Mouse (Mus musculus) limb, embryonic 13.5 days (tissue): ENCODE results near the gene Gstp1. TPM values are rescaled to one million over a fixed set of nuclear protein-coding genes. Genes with fewer than 3 reads are reported as not detected.
"Not testable (repeated sequence)": the region's sequence is repeated elsewhere in the genome, so short reads cannot be mapped to it uniquely, and the experiment has no call there.

Source experiments
- ATAC-seq: fragments of 200-750 bp; cut with Nextera tagmentation; 2 replicates; pipeline ENCODE4 v1.8.0; 2017; ENCODE audit warnings: low read depth, moderate number of reproducible peaks, moderate TSS enrichment; ENCODE audit not compliant: low FRiP score
- H3K27ac ChIP-seq: fragments of 300-500 bp; sonication (generic); 2 replicates; pipeline ENCODE4 v1.5.1; 2015; ENCODE audit warnings: inconsistent platforms, mild to moderate bottlenecking, moderate library complexity
- H3K27me3 ChIP-seq: fragments of 300-500 bp; sonication (generic); 2 replicates; pipeline ENCODE4 v1.6.1; 2015; ENCODE audit warnings: mild to moderate bottlenecking, inconsistent platforms
- H3K36me3 ChIP-seq: fragments of 300-500 bp; sonication (generic); 2 replicates; pipeline ENCODE4 v1.6.1; 2015; ENCODE audit warnings: inconsistent platforms, mild to moderate bottlenecking, moderate library complexity
- H3K4me1 ChIP-seq: fragments of 300-500 bp; sonication (generic); 2 replicates; pipeline ENCODE4 v1.6.1; 2015; ENCODE audit warnings: inconsistent platforms
- H3K4me2 ChIP-seq: fragments of 300-500 bp; sonication (generic); replicated peaks from 2 replicates; pipeline ENCODE4 v1.6.1; 2015; ENCODE audit warnings: inconsistent platforms, mild to moderate bottlenecking, moderate library complexity
- H3K4me3 ChIP-seq: fragments of 300-500 bp; sonication (generic); 2 replicates; pipeline ENCODE4 v1.5.1; 2015; ENCODE audit warnings: moderate library complexity, mild to moderate bottlenecking, inconsistent platforms
- H3K9ac ChIP-seq: fragments of 300-500 bp; sonication (generic); 2 replicates; pipeline ENCODE4 v1.6.1; 2015; ENCODE audit warnings: mild to moderate bottlenecking, inconsistent platforms
- H3K9me3 ChIP-seq: fragments of 300-500 bp; sonication (generic); 2 replicates; pipeline ENCODE4 v1.6.1; 2016; ENCODE audit warnings: inconsistent platforms
- whole genome bisulfite sequencing: fragments of 180-500 bp; shearing (Covaris S2); methylation state at CpG from one replicate; pipeline ENCODE4 v1.1.7; 2015; 5-methylcytosine and 5-hydroxymethylcytosine counted together
- polyA plus RNA-seq: library from polyadenylated mRNA; unstranded; fragments of >200 nt; fragmentation: Nextera tagmentation; extraction: Ambion mirVana; gene quantifications from 2 replicates; pipeline ENCODE4 v1.2.1, GENCODE M21; 2015

Gstp1 gene
- polyA plus RNA-seq, 1 experiment from 2014 or later = 573 TPM

GRCm38 (mm10) chr19:4058581-4058980 is 20.8 kb upstream of the Gstp1 start:
- Histone ChIP-seq H3K27me3 (no peaks in the 10 kb centered on the region), H3K4me1 (0 out of 2 replicates have a peak, but pooled peaks cover 3% of the 10 kb centered on the region), H3K9me3 (no peaks in the 10 kb centered on the region), H3K36me3 (no peaks in the 10 kb centered on the region), H3K4me2 (no peak overlapping the region), H3K27ac (no peak overlapping the region), H3K4me3 (no peak overlapping the region), H3K9ac (no peak overlapping the region)
- ATAC-seq = no peak
- 94% methylated on average over 5 of the region's 5 CpGs for WGBS

- Histone ChIP-seq H3K27me3 (no peaks in the 10 kb centered on the region), H3K36me3 (no peaks in the 10 kb centered on the region), H3K4me1 (0 out of 2 replicates have a peak, but pooled peaks cover 3% of the 10 kb centered on the region), H3K9ac (no peak overlapping the region), H3K4me2 (no peak overlapping the region), H3K4me3 (no peak overlapping the region), H3K27ac (no peak overlapping the region), H3K9me3 (no peaks in the 10 kb centered on the region)
- WGBS = 93% methylated on average over 7 of the region's 7 CpGs
- ATAC-seq = no peak
These were observed 20.2 kb upstream of the Gstp1 start for GRCm38 (mm10) chr19:4057962-4058361.

- H3K9ac ChIP-seq = no peak overlapping the region
- H3K27me3 ChIP-seq = no peaks in the 10 kb centered on the region
- no peak overlapping the region for H3K27ac ChIP-seq
- no peak for ATAC-seq
- no peak overlapping the region for H3K4me2 ChIP-seq
- H3K4me1 ChIP-seq = 0 out of 2 replicates have a peak, but pooled peaks cover 3% of the 10 kb centered on the region
- no peak overlapping the region for H3K4me3 ChIP-seq
- no peaks in the 10 kb centered on the region for H3K36me3 ChIP-seq
- H3K9me3 ChIP-seq = no peaks in the 10 kb centered on the region
- WGBS = 84% methylated on average over 13 of the region's 13 CpGs
These were observed 19.6 kb upstream of the Gstp1 start for GRCm38 (mm10) chr19:4057389-4057788.

- ATAC-seq = no peak
These were observed 18.9 kb upstream of the Gstp1 start for GRCm38 (mm10) chr19:4056727-4057126.

GRCm38 (mm10) chr19:4055947-4056693 is 18.3 kb upstream of the Gstp1 start:
- Histone ChIP-seq H3K4me3 (no peak overlapping the region), H3K4me1 (0 out of 2 replicates have a peak, but pooled peaks cover 3% of the 10 kb centered on the region), H3K36me3 (no peaks in the 10 kb centered on the region), H3K9me3 (no peaks in the 10 kb centered on the region), H3K4me2 (no peak overlapping the region), H3K27ac (no peak overlapping the region), H3K9ac (0 out of 2 replicates have a peak overlapping the region, but pooled peaks have one; percentile 1), H3K27me3 (no peaks in the 10 kb centered on the region)
- 49% methylated on average over 15 of the region's 15 CpGs for WGBS
- no peak for ATAC-seq

More at GRCm38 (mm10) chr19:4056727-4057126, 18.9 kb upstream of the Gstp1 start:
- Histone ChIP-seq H3K4me2 (no peak overlapping the region), H3K4me3 (no peak overlapping the region), H3K27ac (no peak overlapping the region), H3K9me3 (no peaks in the 10 kb centered on the region), H3K36me3 (no peaks in the 10 kb centered on the region), H3K27me3 (no peaks in the 10 kb centered on the region), H3K9ac (peak overlapping the region; percentile 1; the same call in 1 of the 2 replicates), H3K4me1 (0 out of 2 replicates have a peak, but pooled peaks cover 3% of the 10 kb centered on the region)
- 47% methylated on average over 4 of the region's 4 CpGs for WGBS

GRCm38 (mm10) chr19:4055216-4055946 is 17.6 kb upstream of the Gstp1 start:
- Histone ChIP-seq H3K4me3 (no peak overlapping the region), H3K36me3 (no peaks in the 10 kb centered on the region), H3K4me1 (0 out of 2 replicates have a peak, but pooled peaks cover 3% of the 10 kb centered on the region), H3K9me3 (no peaks in the 10 kb centered on the region), H3K9ac (no peak overlapping the region), H3K4me2 (no peak overlapping the region), H3K27me3 (no peaks in the 10 kb centered on the region), H3K27ac (no peak overlapping the region)
- 71% methylated on average over 8 of the region's 8 CpGs for WGBS
- ATAC-seq = no peak

- no peak for ATAC-seq
- Histone ChIP-seq H3K36me3 (no peaks in the 10 kb centered on the region), H3K9me3 (no peaks in the 10 kb centered on the region), H3K9ac (no peak overlapping the region), H3K4me2 (no peak overlapping the region), H3K27ac (no peak overlapping the region), H3K4me3 (no peak overlapping the region), H3K4me1 (0 out of 2 replicates have a peak, but pooled peaks cover 3% of the 10 kb centered on the region), H3K27me3 (no peaks in the 10 kb centered on the region)
- 87% methylated on average over 5 of the region's 5 CpGs for WGBS
These were observed 16.8 kb upstream of the Gstp1 start for GRCm38 (mm10) chr19:4054613-4055012.

GRCm38 (mm10) chr19:4052516-4053030 is 14.8 kb upstream of the Gstp1 start:
- ATAC-seq = no peak
- H3K4me2 ChIP-seq = no peak overlapping the region
- 78% methylated on average over 5 of the region's 5 CpGs for WGBS
- H3K27ac ChIP-seq = no peak overlapping the region
- no peaks in the 10 kb centered on the region for H3K27me3 ChIP-seq
- H3K9ac ChIP-seq = no peak overlapping the region
- H3K9me3 ChIP-seq = no peaks in the 10 kb centered on the region
- H3K4me1 ChIP-seq = 0 out of 2 replicates have a peak, but pooled peaks cover 3% of the 10 kb centered on the region
- no peaks in the 10 kb centered on the region for H3K36me3 ChIP-seq
- H3K4me3 ChIP-seq = no peak overlapping the region

- H3K4me1 ChIP-seq = 0 out of 2 replicates have a peak, but pooled peaks cover 3% of the 10 kb centered on the region
- WGBS = 52% methylated on average over 10 of the region's 10 CpGs
- H3K4me2 ChIP-seq = no peak overlapping the region
- no peak overlapping the region for H3K9ac ChIP-seq
- no peak for ATAC-seq
- H3K4me3 ChIP-seq = no peak overlapping the region
- no peaks in the 10 kb centered on the region for H3K36me3 ChIP-seq
- H3K9me3 ChIP-seq = no peaks in the 10 kb centered on the region
- H3K27ac ChIP-seq = no peak overlapping the region
- no peaks in the 10 kb centered on the region for H3K27me3 ChIP-seq
These were observed 14.1 kb upstream of the Gstp1 start for GRCm38 (mm10) chr19:4051741-4052515.

GRCm38 (mm10) chr19:4051016-4051415 is 13.2 kb upstream of the Gstp1 start:
- ATAC-seq = no peak

GRCm38 (mm10) chr19:4049069-4049468 is 11.3 kb upstream of the Gstp1 start:
- 86% methylated on average over 5 of the region's 5 CpGs for WGBS
- not testable (repeated sequence) for H3K4me2 ChIP-seq, H3K27ac ChIP-seq, H3K4me1 ChIP-seq, ATAC-seq, H3K4me3 ChIP-seq, H3K36me3 ChIP-seq, H3K9ac ChIP-seq, H3K27me3 ChIP-seq, H3K9me3 ChIP-seq

More at GRCm38 (mm10) chr19:4051016-4051415, 13.2 kb upstream of the Gstp1 start:
- Histone ChIP-seq H3K9me3 (no peaks in the 10 kb centered on the region), H3K9ac (no peak overlapping the region), H3K27ac (no peak overlapping the region), H3K36me3 (no peaks in the 10 kb centered on the region), H3K4me2 (no peak overlapping the region), H3K4me3 (no peak overlapping the region), H3K4me1 (peaks cover 2% of the 10 kb centered on the region; the same call in 1 of the 2 replicates), H3K27me3 (no peaks in the 10 kb centered on the region)
- WGBS = 94% methylated on average over 5 of the region's 5 CpGs
